Mouse (Mus musculus) liver, embryonic 12.5 days (tissue): ENCODE results near the gene Pus10. TPM values are rescaled to one million over a fixed set of nuclear protein-coding genes. Genes with fewer than 3 reads are reported as not detected.
A peak's percentile ranks its signal among the peaks of the same experiment; 100 is the strongest.

ENCODE experiments used
- ATAC-seq: fragments of 200-750 bp; cut with Nextera tagmentation; 2 replicates; pipeline ENCODE4 v1.8.0; 2017; ENCODE audit warnings: moderate number of reproducible peaks, mild to moderate bottlenecking, moderate library complexity
- H3K27ac ChIP-seq: fragments of 300-500 bp; sonication (generic); 2 replicates; pipeline ENCODE4 v1.5.1; 2016; ENCODE audit warnings: mild to moderate bottlenecking
- H3K27me3 ChIP-seq: fragments of 300-500 bp; sonication (generic); replicated peaks from 2 replicates; pipeline ENCODE4 v1.6.1; 2016; ENCODE audit warnings: mild to moderate bottlenecking, moderate library complexity
- H3K36me3 ChIP-seq: fragments of 300-500 bp; sonication (generic); 2 replicates; pipeline ENCODE4 v1.6.1; 2016; ENCODE audit warnings: mild to moderate bottlenecking, moderate library complexity
- H3K4me1 ChIP-seq: fragments of 300-500 bp; sonication (generic); 2 replicates; pipeline ENCODE4 v1.6.1; 2016
- H3K4me2 ChIP-seq: fragments of 300-500 bp; sonication (generic); 2 replicates; pipeline ENCODE4 v1.6.1; 2016; ENCODE audit warnings: mild to moderate bottlenecking, moderate library complexity
- H3K4me3 ChIP-seq: fragments of 300-500 bp; sonication (generic); 2 replicates; pipeline ENCODE4 v1.5.1; 2016; ENCODE audit warnings: mild to moderate bottlenecking, moderate library complexity
- H3K9ac ChIP-seq: fragments of 300-500 bp; sonication (generic); 2 replicates; pipeline ENCODE4 v1.6.1; 2016; ENCODE audit warnings: mild to moderate bottlenecking, moderate library complexity
- H3K9me3 ChIP-seq: fragments of 300-500 bp; sonication (generic); replicated peaks from 2 replicates; pipeline ENCODE4 v1.6.1; 2016; ENCODE audit warnings: mild to moderate bottlenecking, moderate library complexity
- WGBS: fragments of 180-500 bp; shearing (Covaris S2); methylation state at CpG from one replicate; pipeline ENCODE4 v1.1.7; 2016; ENCODE audit not compliant: insufficient replicate concordance; 5-methylcytosine and 5-hydroxymethylcytosine counted together
- polyA plus RNA-seq: library from polyadenylated mRNA; unstranded; fragments of >200 nt; fragmentation: Nextera tagmentation; extraction: Ambion mirVana; gene quantifications from 2 replicates; pipeline ENCODE4 v1.2.1, GENCODE M21; 2016

Gene Pus10
- polyA plus RNA-seq, 1 experiment from 2014 or later: 21.8 TPM

DNA sequence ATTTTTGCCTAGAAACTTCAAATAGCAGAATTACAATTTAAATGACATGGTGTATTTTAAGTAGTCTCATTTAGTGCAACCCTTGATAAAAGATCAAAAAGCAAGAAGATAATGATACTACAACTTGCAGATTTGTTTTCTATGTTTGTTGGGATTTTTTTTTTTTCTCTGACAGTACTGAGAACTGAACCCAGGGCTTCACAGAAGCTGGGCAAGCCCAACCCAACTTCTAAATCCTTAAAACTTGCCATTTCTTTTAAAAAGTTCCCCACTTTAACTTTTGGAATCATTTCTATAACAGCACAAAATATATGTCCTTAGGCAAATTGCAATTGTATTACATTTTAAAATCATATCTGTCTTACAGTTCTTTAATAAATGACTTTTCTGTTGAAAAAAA lies 103.6 kb downstream of the Pus10 start:
- no peak overlapping the region for H3K27ac ChIP-seq
- H3K9ac ChIP-seq: no peak overlapping the region
- peaks cover 35% of the 10 kb centered on the region for H3K27me3 ChIP-seq
- no peaks in the 10 kb centered on the region for H3K9me3 ChIP-seq
- no peak overlapping the region for H3K4me3 ChIP-seq
- H3K4me1 ChIP-seq: peaks cover 17% of the 10 kb centered on the region; the same call in 1 of the 2 replicates
- no peaks in the 10 kb centered on the region for H3K36me3 ChIP-seq
- no peak for ATAC-seq
- no peak overlapping the region for H3K4me2 ChIP-seq

DNA sequence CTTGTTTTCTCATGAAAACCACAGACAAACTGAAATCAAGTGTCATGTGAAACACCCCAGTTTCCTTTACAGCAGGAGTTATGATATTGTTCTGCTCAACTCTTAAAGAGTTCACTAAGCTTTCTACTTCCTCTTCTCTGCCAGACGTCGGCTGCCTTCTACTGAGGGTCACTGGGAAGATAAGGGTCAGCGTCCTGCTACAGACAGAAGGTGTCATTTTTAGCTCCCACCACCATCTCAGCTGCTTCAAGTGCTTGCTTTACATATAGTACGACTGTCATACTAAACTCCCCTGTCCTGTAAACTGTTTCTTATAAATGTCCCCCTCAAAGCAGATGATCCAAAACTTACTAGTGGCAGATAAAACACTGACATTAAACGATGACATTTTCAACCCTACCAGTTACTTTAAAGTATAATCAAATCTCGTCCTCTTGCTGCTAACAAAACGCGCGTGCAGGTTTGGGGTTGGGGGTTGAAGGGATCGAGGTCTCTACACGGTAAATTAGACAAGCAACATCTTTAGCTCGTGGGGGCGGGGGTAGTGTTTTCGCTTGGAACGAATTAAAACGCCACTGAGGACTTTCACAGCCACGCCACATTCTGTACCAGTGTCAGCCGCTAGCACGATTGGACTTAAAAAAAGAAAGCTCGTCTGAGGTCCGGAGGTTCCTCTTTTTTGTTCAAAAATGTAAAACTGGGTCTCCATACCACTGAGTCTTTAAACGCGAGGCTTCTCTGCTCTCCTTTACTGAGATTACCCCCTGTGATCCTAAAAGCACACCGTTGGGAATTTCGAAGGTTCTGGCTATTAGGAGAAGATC lies 104.4 kb downstream of the Pus10 start:
- Histone ChIP-seq H3K4me2 (peak overlapping the region; percentile 77), H3K9ac (peak overlapping the region; percentile 71), H3K4me3 (peak overlapping the region; percentile 72), H3K36me3 (no peaks in the 10 kb centered on the region), H3K4me1 (peaks cover 17% of the 10 kb centered on the region; the same call in 1 of the 2 replicates), H3K27me3 (peaks cover 35% of the 10 kb centered on the region), H3K27ac (peak overlapping the region; percentile 77), H3K9me3 (no peaks in the 10 kb centered on the region)
- peak; percentile 3; the same call in 1 of the 2 replicates for ATAC-seq
- under 1% methylated on average over 25 of the region's 25 CpGs for WGBS

DNA sequence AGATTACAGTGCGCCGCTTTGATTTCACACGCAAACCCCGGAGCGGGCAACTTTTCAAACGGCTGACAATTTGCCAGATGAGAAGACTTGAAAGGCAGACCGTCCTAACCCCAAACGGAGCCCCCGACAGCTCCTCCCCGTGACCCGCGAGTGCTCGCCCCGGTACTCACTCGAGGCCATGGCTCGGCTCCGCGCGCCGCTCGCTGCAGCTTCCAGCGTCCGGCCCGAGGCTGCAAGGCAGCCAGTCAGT lies 105.0 kb downstream of the Pus10 start:
- Histone ChIP-seq H3K36me3 (no peaks in the 10 kb centered on the region), H3K4me2 (peak overlapping the region; percentile 77), H3K9me3 (no peaks in the 10 kb centered on the region), H3K27me3 (peaks cover 35% of the 10 kb centered on the region), H3K9ac (peak overlapping the region; percentile 71), H3K27ac (peak overlapping the region; percentile 77), H3K4me3 (peak overlapping the region; percentile 72), H3K4me1 (peaks cover 17% of the 10 kb centered on the region; the same call in 1 of the 2 replicates)
- 0% methylated on average over 24 of the region's 24 CpGs for WGBS
- no peak for ATAC-seq

DNA sequence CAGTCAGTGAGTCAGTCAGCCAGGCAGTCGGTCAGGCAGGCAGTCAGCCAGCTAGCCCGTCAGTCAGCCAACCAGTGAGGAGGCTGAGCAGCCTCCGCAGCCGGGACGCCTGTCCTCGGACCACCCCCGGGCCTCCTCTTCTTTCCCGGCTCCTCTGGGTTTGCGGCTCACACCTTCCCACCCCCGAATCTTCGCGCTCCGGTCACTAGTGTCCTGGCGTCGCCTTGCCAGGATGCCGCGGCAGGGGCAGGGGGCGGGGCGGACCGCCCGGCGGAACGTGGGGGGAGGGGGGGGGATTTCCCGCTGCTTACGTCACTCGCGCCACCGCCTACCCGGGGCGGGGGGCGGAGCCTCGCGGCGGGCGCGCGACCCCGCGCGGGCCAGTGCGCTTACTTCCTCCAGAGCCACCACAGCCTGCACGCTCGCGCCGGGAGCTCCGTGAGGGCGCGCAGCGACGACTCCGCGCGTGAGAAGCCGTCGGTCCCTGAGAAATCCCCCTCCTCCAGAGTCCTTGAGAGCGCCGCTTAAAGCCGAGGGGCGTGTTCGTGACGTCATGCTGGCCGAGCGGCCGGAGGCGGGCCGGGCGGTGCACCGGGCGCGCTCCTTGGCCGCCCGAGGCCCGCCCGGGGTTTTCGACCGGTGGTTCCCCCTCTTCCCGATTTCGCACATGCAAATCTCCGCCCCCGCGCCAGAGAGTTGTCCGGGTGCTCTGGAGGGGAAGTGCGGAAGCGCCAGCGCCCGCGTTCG lies 105.5 kb downstream of the Pus10 start, which contains the start of gene Rel:
Rel (minus strand) TSS at position 211 of the 747 bp plus-strand sequence.
- peak; percentile 81 for ATAC-seq
- under 1% methylated on average over 74 of the region's 88 CpGs for WGBS
- peak within 1 kb of the TSS; percentile 77 for H3K4me2 ChIP-seq
- peak within 1 kb of the TSS; percentile 77 for H3K27ac ChIP-seq
- H3K4me3 ChIP-seq: peak within 1 kb of the TSS; percentile 72
- H3K9ac ChIP-seq: peak within 1 kb of the TSS; percentile 71
- peaks cover 35% of the 10 kb centered on the region for H3K27me3 ChIP-seq
- no peaks in the 10 kb centered on the region for H3K9me3 ChIP-seq
- peaks cover 17% of the 10 kb centered on the region; the same call in 1 of the 2 replicates for H3K4me1 ChIP-seq
- no peaks in the 10 kb centered on the region for H3K36me3 ChIP-seq

DNA sequence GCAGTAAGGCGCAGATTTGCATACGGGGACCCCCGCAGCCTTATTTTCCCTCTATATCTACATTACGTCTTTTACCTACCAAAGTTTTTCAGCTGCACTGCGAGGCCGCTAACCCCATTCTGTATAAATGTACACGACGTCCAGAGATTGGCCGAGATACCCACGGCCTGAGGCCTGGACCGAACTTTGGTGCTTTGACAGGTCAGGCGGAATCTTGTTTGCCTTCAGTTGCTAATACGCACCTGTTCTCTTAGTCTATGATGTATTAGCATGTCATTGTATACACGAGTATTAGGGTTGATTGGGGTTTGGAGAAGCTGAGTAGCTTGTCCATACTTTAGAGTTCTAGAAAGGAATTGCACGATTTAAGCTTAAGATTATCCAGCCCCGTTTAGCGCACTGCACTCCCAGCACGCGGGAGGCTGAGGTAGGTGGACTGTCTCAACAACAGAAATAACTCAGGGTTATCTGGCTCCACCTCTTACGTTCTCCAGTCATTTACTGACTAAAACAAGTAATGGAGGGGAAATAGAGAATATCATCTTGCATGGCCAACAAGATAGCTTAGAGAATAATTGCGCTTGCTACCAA lies 106.1 kb downstream of the Pus10 start:
- peaks cover 17% of the 10 kb centered on the region; the same call in 1 of the 2 replicates for H3K4me1 ChIP-seq
- peak; percentile 31 for ATAC-seq
- H3K9ac ChIP-seq: peak overlapping the region; percentile 71
- peaks cover 35% of the 10 kb centered on the region for H3K27me3 ChIP-seq
- H3K4me2 ChIP-seq: peak overlapping the region; percentile 77
- H3K27ac ChIP-seq: peak overlapping the region; percentile 77; the same call in 1 of the 2 replicates
- H3K36me3 ChIP-seq: no peaks in the 10 kb centered on the region
- H3K9me3 ChIP-seq: no peaks in the 10 kb centered on the region
- 8% methylated on average over 21 of the region's 21 CpGs for WGBS
- peak overlapping the region; percentile 72 for H3K4me3 ChIP-seq

DNA sequence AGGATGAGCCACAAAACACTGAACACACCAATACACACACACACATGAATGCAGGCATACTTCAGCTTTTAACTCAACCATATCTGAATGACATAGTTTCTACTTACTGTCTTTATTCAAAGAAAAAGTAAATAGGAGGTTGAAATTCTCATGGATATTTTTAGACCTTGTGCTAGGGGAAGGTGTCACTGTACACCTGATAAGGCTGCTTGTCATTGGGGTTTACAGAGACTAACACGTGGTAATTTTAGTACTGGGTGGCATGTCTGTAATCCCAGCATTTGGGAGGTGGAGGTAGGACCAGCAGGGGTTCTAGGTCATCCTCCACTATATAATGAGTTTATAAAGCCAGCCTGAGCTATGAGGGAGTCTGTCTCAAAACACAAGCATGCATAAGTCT lies 107.0 kb downstream of the Pus10 start:
- H3K9ac ChIP-seq: no peak overlapping the region
- H3K27me3 ChIP-seq: peaks cover 35% of the 10 kb centered on the region
- 24% methylated on average over 1 of the region's 1 CpGs for WGBS
- no peak overlapping the region for H3K4me3 ChIP-seq
- H3K9me3 ChIP-seq: no peaks in the 10 kb centered on the region
- H3K36me3 ChIP-seq: no peaks in the 10 kb centered on the region
- H3K27ac ChIP-seq: no peak overlapping the region
- ATAC-seq: no peak
- no peak overlapping the region for H3K4me2 ChIP-seq
- peaks cover 17% of the 10 kb centered on the region; the same call in 1 of the 2 replicates for H3K4me1 ChIP-seq

DNA sequence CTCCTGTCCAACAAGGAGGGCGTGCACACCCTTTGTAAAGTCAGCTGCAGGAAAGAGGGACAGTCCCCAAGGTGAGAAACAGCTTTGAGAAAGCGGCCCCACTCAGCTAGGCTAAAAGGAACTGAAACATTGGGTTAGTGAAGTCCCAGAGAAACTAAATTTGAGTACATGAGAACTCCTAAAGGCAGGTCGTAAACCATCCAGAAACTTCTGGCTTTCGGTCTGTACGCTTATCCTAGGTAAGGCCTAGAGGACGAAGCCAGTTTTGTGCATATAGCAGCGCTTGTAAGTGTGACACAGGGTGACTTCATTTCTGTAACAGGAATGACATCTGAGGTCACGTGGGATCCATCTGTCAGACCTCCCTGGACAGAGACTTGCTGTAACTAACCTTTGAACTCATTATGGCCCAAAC lies 113.3 kb downstream of the Pus10 start:
- no peak overlapping the region for H3K4me3 ChIP-seq
- no peak overlapping the region for H3K9ac ChIP-seq
- no peaks in the 10 kb centered on the region for H3K9me3 ChIP-seq
- H3K27ac ChIP-seq: no peak overlapping the region
- no peaks in the 10 kb centered on the region for H3K36me3 ChIP-seq
- no peak for ATAC-seq
- 70% methylated on average over 8 of the region's 8 CpGs for WGBS
- no peaks in the 10 kb centered on the region for H3K27me3 ChIP-seq
- H3K4me2 ChIP-seq: no peak overlapping the region
- no peaks in the 10 kb centered on the region for H3K4me1 ChIP-seq

DNA sequence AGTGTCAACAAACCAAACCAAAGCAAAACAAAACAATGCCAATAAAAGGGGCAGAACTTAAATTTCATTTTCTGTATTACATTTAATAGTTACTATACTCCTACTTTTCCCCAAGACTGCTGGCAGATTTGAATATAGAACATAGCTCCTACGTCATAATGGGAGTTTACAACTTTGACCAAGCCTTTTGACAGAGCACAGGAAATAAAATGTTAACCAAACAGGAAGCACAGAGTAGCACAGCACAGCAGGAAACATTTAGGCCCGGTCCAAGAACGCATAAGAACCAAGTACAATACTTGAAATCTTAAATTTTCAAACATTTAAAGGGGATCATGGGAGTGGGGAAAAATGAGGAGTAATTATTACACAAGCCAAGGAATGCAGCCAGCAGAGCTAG lies 116.6 kb downstream of the Pus10 start:
- H3K9ac ChIP-seq: no peak overlapping the region
- no peak overlapping the region for H3K4me3 ChIP-seq
- H3K4me2 ChIP-seq: no peak overlapping the region
- H3K9me3 ChIP-seq: no peaks in the 10 kb centered on the region
- no peaks in the 10 kb centered on the region for H3K4me1 ChIP-seq
- no peak overlapping the region for H3K27ac ChIP-seq
- no peaks in the 10 kb centered on the region for H3K27me3 ChIP-seq
- WGBS: 41% methylated on average over 3 of the region's 3 CpGs
- ATAC-seq: no peak
- H3K36me3 ChIP-seq: no peaks in the 10 kb centered on the region

Other genes with a start within 250 kb of the Pus10 start
- 44.5 and 51.0 TPM in 2 replicates for gene Ahsa2, start 167.6 kb upstream of the Pus10 start, polyA plus RNA-seq
- not detected in 2 replicates for gene 1700093K21Rik, start 144.5 kb upstream of the Pus10 start, polyA plus RNA-seq
- 17.0 and 18.1 TPM in 2 replicates for gene 0610010F05Rik, start 32.0 kb upstream of the Pus10 start, polyA plus RNA-seq
- 15.0 and 18.0 TPM in 2 replicates for gene Pex13, start 285 bp downstream of the Pus10 start, polyA plus RNA-seq
- gene Rel, start 105.3 kb downstream of the Pus10 start, polyA plus RNA-seq: 0.36 and 0.63 TPM in 2 replicates
- gene Papolg, start 229.6 kb downstream of the Pus10 start, polyA plus RNA-seq: 7.0 and 7.5 TPM in 2 replicates